Mouse (Mus musculus): ENCODE measurements at regions not wholly inside any gene's neighbourhood (a gene's known extent, or its start where the extent isn't known, plus 50 kb on each side); places are given as distances from the start of the nearest gene placed in this dataset.

- no peak for DNase-seq (ENCODE audit: low spot score in 2 of 2)
These were observed 423.2 kb downstream of the 1810013L24Rik start for GRCm38 (mm10) chr16:9253054-9253453.

GRCm38 (mm10) chr16:9255351-9255750 lies 425.5 kb downstream of the 1810013L24Rik start:
- DNase-seq (ENCODE audit: low spot score in 2 of 2), result no peak

GRCm38 (mm10) chr16:9260966-9261365 lies 431.1 kb downstream of the 1810013L24Rik start:
- no peak for DNase-seq (ENCODE audit: low spot score in 2 of 2)

GRCm38 (mm10) chr16:9264554-9265145 lies 434.8 kb downstream of the 1810013L24Rik start:
- no peak for DNase-seq (ENCODE audit: low spot score in 2 of 2)

- DNase-seq (ENCODE audit: low spot score in 2 of 2), result no peak
These were observed 437.3 kb downstream of the 1810013L24Rik start for GRCm38 (mm10) chr16:9267204-9267603.

GRCm38 (mm10) chr16:9270099-9270498 lies 440.2 kb downstream of the 1810013L24Rik start:
- no peak for DNase-seq (ENCODE audit: low spot score in 2 of 2)

- DNase-seq (ENCODE audit: low spot score in 2 of 2), result no peak
These were observed 440.8 kb downstream of the 1810013L24Rik start for GRCm38 (mm10) chr16:9270671-9271070.

- no peak for DNase-seq (ENCODE audit: low spot score in 2 of 2)
These were observed 443.9 kb downstream of the 1810013L24Rik start for GRCm38 (mm10) chr16:9273751-9274300.

GRCm38 (mm10) chr16:9274583-9275100 lies 444.7 kb downstream of the 1810013L24Rik start:
- no peak for DNase-seq (ENCODE audit: low spot score in 2 of 2)

- no peak for DNase-seq (ENCODE audit: low spot score in 2 of 2)
These were observed 445.5 kb downstream of the 1810013L24Rik start for GRCm38 (mm10) chr16:9275426-9275825.

- no peak for DNase-seq (ENCODE audit: low spot score in 2 of 2)
These were observed 447.2 kb downstream of the 1810013L24Rik start for GRCm38 (mm10) chr16:9277064-9277463.

GRCm38 (mm10) chr16:9279726-9280125 lies 449.8 kb downstream of the 1810013L24Rik start:
- DNase-seq (ENCODE audit: low spot score in 2 of 2), result no peak

GRCm38 (mm10) chr16:9280431-9280830 lies 450.5 kb downstream of the 1810013L24Rik start:
- DNase-seq (ENCODE audit: low spot score in 2 of 2), result no peak

GRCm38 (mm10) chr16:9280931-9281330 lies 451.0 kb downstream of the 1810013L24Rik start:
- no peak for DNase-seq (ENCODE audit: low spot score in 2 of 2)

GRCm38 (mm10) chr16:9284423-9284822 lies 454.5 kb downstream of the 1810013L24Rik start:
- no peak for DNase-seq (ENCODE audit: low spot score in 2 of 2)

- no peak for DNase-seq (ENCODE audit: low spot score in 2 of 2)
These were observed 456.0 kb downstream of the 1810013L24Rik start for GRCm38 (mm10) chr16:9285921-9286320.

- no peak for DNase-seq (ENCODE audit: low spot score in 2 of 2)
These were observed 457.7 kb downstream of the 1810013L24Rik start for GRCm38 (mm10) chr16:9287557-9287956.

GRCm38 (mm10) chr16:9291356-9292020 lies 461.6 kb downstream of the 1810013L24Rik start:
- DNase-seq (ENCODE audit: low spot score in 2 of 2), result no peak

GRCm38 (mm10) chr16:9303134-9303533 lies 473.2 kb downstream of the 1810013L24Rik start:
- DNase-seq (ENCODE audit: low spot score in 2 of 2), result no peak

GRCm38 (mm10) chr16:9304079-9304478 lies 474.2 kb downstream of the 1810013L24Rik start:
- no peak for DNase-seq (ENCODE audit: low spot score in 2 of 2)

GRCm38 (mm10) chr16:9310744-9311143 lies 480.8 kb downstream of the 1810013L24Rik start:
- no peak for DNase-seq (ENCODE audit: low spot score in 2 of 2)

GRCm38 (mm10) chr16:9335626-9336025 lies 505.7 kb downstream of the 1810013L24Rik start:
- no peak for DNase-seq (ENCODE audit: low spot score in 2 of 2)

GRCm38 (mm10) chr16:9336063-9336462 lies 506.2 kb downstream of the 1810013L24Rik start:
- no peak for DNase-seq (ENCODE audit: low spot score in 2 of 2)
